Mouse (Mus musculus) left cerebral cortex, adult 8-10 months (tissue): Measurements from ENCODE around the gene Ripor3. TPM values are rescaled to one million over a fixed set of nuclear protein-coding genes. Genes with fewer than 3 reads are reported as not detected.
"Not testable (repeated sequence)": the region's sequence is repeated elsewhere in the genome, so short reads cannot be mapped to it uniquely, and the experiment has no call there.

Experiments used
- DNase-seq, 2 experiments: peaks; one replicate each; pipeline ENCODE4 v3.0.0; 2022; ENCODE audit warnings: low spot score in 2 of 2
- total RNA-seq, 4 experiments: library from RNA; stranded (reverse); gene quantifications; 2 replicates each; pipeline ENCODE4 v1.2.4; 2022

The Ripor3 gene
- 1 to 10 TPM in 1 of 4 experiments, under 1 TPM in 3; 0.37 to 1.0 (median 0.65) TPM for total RNA-seq

DNA sequence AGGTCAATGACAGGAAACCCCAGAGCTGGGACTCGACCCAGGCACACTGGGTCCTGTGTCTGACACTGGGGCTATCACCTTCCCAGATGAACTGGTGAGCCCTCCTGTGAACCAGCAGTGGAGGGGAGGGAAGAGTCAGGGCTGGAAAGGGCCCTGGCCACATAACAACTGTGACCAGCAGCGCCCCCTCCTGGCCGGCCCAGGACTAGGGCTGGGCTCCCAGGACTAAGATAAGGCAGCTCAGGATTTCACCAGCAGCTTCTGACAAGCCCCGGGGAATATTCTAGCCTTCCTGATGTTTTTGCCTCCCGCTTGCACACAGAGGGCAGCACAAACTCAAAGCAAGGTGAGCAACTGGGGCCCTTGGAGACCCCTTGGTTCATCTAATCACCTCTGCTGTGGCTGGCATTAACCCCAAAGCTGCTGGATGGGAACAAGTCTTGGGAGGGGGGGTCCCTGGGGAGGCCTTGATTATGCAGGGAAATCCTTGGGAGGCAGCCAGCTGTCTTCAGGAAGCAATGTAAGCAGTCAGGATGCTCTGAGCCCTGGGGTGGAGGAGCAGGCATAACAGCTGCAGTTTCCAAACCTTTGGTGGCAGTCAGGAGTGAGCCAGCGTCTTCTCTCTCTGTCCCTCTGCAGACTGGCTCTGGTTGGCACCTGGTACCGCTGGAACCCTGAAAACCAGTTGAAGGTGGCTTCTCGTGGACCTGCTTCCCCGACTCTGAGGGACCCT, at the start of gene Ripor3:
Gene Ripor3, minus strand, starts transcription at position 683 of the 733 bp plus-strand sequence.
- no peak for DNase-seq

DNA sequence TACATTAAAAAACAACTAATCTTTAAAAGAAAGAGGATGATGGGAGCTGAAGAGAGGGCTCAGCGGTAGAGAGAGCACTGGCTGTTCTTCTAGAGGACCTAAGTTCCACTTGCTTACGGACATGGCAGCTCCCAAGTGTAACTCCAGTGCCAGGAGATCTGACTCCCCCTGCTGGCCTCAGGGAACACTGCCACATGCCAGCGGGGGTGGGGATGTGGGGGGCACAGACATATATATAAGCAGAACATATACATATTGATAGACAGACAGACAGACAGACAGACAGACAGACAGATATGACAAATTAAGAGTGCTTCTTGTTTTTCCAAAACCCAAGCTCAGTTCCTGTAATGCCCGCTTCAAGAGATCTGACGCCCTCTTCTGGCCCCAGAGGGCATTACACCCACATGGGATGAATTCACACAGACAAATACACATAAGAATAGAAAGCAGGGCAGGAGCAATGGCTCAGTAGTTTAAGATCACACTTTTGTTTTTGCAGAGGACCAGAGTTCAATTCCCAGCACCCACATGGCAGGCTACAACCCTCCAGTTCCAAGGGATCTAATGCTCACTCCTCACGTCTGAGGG, 48.9 kb upstream of the Ripor3 start:
- no peak for DNase-seq

GRCm38 (mm10) chr2:168058488-168059199, 48.2 kb upstream of the Ripor3 start:
- DNase-seq: no peak

DNA sequence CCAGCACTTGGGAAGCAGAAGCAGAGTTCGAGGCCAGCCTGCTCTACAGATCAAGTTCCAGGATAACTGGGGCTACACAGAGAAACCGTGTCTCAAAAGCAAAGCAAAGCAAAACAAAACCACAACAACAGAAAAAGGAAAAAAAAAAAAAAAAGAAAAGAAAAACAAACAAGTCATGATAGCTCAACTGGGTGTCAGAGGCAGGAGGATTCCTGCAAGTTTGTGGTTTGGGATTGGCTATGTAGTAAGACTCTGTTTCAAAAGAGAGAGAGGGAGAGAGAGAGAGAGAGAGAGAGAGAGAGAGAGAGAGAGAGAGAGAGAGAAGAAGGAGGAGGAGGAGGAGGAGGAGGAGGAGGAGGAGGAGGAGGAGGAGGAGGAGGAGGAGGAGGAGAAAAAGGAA, 47.5 kb upstream of the Ripor3 start:
- DNase-seq: not testable (repeated sequence)

GRCm38 (mm10) chr2:168056666-168056933, 46.2 kb upstream of the Ripor3 start:
- no peak for DNase-seq

DNA sequence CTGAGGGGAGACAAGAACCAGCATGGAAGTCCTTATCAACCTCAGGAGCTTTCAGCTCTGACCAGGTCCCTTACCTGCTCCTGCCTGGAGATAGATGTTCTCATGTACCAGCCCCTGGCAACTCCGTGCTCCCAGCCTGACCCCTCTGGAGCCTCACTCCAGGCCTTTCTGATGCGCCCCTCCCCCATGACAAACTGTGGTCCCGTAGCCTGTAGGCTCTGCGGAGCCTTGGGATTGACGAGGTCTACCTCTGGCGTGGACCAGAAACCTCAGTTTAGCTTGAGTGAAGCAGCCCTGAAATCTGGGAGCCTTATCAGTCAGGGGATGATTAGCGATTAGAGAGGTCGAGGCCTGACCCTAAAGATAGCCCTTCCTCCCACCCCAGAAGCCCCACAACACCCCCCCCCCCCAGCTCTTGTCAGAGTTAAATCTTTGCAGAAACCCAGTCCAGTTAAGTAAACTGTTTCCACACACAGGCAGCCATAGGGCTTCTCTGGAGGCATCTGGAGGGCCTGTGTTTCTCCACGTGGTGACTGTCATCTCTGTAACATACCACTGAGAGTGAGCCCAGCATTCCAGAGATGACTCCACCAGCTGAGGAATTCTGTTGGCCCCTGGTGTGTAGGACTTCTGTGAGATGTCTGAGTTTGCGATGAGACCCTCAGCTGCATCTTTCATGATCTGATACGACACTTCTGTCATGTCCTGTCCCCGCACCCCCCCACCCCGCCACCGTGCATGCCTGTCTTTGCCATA, 45.7 kb upstream of the Ripor3 start:
- DNase-seq: no peak

DNA sequence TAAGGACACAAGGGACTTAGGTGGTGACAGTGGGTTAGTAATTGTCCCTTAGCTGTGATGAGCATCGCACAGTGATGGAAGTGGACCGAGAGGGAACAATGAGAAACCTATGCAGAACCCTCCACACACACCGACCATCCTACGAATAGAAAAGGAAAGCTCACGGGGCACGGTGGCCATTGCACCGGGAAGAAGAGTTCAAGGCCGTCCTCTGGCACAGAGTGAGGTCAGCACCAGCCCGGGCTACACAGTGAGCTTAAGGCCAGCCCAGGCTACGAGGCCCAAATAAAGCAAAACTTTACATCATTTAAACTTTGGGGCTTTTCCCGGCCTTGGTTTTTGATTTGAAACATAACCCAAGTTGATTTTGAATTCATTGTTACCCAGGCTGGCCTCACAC, 43.7 kb upstream of the Ripor3 start:
- DNase-seq: no peak

DNA sequence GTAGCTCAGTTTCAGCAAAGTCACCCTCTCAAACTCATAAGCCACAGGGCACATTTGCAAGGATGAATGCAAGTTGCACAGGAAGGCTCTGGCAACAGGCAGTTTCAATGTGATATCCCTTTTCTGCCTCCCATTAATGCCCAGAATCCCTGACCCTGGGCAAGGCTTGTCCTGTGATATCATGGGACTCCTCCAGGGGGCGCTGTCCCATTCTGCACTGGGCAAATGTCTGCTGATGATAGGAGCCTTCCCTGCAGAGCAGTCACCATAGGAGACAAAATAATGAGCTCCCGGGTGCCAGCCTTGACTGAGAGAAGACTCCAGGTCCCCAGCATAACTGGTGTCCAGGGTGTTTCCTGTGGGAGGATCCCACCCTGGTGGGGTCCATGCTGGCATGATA, 42.3 kb upstream of the Ripor3 start:
- no peak for DNase-seq

GRCm38 (mm10) chr2:168052156-168052555, 41.7 kb upstream of the Ripor3 start:
- no peak for DNase-seq

DNA sequence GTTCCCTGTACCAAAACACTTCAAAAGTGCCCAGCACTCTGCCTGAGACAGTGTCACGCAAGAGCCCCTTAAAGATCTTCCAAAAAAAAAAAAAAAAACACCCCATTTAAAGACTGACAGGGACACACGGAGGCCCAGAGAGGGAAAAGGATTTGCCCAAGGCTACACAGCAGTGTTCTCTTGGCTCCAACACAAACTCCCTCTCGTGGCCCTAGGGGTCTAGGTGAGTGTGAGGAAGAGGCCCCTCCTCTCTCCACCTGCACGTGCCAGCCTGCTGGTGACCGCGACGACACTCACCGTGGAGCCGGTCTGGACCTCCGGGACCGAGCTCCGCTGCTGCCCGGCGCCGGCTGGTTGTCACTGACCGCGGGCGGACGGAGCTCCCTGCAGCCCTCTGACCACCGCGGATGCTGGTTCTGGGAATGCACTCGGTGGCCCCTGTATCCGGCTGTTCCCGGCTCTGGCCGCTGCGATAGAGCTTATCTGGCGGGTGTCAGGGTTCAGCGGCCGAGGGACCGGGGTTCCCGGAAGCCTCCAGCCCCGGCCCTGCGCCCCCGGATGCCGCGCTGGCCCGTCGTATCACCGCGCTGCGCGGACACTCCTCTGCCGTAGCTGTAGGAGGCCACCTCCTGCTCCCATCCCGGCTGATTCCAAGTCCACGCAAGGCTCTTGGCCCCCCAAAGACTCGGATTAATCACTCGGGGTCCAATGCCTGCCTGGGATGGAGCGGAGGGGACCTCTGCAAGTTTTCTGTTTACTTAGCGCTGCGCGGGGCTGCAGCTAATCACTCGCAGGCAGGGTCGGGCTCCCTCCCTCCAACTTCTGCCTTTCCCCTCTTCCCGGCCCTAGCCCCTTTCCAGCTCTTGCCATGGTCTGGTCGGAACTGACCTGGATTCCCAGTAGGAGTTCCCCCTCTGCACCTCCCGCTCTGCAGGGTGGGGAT, 39.9 kb upstream of the Ripor3 start:
- no peak for DNase-seq

DNA sequence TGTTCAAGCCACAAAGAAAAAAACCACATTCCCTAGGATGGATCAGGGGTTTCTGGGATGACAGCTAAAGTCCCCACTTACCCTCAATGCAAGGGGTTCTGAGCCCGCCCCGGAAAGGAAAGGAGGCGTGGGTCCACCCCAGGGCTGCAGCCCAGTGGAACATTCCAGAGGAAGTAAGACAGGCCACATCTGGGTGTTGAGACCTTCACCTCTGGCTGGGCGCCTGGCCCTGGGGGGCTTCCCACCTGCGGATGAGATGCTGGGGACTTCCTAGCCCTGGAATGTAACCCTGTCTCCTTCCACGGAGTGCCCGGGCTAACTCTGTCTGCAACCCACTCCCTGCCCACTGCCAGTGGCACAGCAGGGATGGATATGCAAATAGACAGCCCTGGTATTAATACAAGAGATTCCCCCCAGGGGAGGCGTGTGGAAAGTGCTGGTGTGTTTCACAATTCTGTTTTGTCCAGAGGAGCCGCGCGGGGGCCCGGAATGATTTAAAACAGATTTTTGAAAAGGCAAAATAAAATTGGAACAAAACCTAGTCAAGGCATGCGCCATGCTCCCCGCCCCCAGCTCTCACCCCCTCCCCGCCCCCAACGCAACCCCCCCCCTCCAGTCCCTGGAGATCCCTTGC, 38.7 kb upstream of the Ripor3 start:
- DNase-seq: no peak

GRCm38 (mm10) chr2:168046467-168046866, 36.0 kb upstream of the Ripor3 start:
- DNase-seq: no peak

GRCm38 (mm10) chr2:168045771-168046170, 35.4 kb upstream of the Ripor3 start:
- DNase-seq: no peak

GRCm38 (mm10) chr2:168045357-168045756, 34.9 kb upstream of the Ripor3 start:
- no peak for DNase-seq

- no peak for DNase-seq
Observed at GRCm38 (mm10) chr2:168044681-168045287, 34.4 kb upstream of the Ripor3 start.

DNA sequence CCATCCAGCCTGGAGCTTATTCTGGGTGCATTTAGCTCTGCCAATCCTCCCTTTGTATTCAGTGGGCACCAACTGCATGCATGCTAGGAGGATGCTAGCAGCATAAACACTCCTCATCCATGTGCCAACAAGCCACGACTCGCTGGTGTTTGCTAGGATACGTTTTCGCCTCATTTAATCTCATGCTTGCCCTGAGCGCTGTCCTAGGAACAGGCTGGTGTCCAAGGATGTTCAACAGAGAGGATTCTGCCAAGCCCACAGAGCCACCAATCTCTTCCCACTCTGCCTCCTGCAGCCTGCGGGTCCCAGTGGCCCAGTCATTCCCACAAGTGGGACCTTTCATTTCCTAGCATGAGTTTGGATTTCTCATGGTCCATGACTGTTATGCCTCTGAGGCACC, 31.6 kb upstream of the Ripor3 start:
- no peak for DNase-seq

- DNase-seq: no peak
Observed at GRCm38 (mm10) chr2:168040751-168041150, 30.3 kb upstream of the Ripor3 start.

DNA sequence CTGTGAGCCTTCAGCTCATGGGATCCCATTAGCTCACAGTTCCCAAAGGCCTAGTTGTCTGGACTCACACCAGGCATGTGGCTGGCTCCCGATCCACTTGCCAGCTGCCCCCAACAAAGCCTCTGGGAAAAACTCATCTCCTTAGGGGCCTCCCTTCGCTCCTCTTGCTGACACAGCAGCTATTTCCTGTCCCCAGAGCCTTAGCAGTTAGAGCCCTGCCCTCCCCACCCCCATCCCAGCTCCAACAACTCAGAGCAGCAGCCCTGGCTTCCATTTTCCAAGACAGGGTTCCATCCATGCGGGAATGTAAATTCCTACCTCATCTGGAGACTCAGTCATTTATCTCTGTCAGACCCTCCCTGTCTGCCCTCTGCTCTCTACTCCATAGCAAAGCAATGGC, 26.6 kb upstream of the Ripor3 start:
- no peak for DNase-seq

DNA sequence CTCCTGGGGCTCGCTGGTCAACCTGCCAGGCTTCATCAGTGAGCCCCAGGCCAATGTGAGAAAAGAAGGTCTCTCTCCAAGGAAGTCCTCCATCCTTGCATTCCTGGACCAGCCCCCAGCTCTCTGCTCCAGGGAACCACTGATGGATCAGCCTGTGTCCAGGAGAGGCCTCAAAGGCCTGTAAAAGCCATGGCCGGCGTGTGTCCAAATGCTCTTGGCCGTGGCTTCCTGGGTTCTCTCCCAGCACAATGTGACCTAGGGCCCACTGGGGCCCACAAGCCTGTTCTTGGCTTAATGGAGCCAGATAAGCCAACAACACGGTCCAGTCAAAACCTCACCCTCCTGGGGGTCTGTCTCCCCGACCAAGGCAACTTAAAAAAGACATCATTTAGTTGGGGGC, 25.5 kb upstream of the Ripor3 start:
- DNase-seq: no peak

DNA sequence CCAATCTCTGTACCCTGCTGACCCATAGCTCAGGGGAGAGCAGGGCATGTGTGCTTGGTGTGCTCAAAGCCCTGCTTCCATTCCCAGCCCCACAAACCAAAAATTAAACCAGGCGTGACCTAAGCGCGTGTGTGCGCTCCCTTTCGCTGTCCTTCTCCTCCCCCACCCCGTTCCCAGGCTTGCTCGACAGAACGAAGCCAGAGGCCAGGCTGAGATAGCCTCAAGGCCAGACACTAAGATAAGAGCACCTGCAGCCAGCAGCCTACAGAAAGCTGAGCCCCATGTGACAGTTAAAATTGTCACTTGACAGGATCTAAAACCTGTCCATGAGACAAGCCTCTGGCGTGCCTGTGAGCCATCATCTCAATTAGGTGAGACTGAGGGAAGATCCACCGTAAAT, 23.5 kb upstream of the Ripor3 start:
- DNase-seq: no peak
